Mouse (Mus musculus): ENCODE data around the gene Hist2h4. TPM values are rescaled to one million over a fixed set of nuclear protein-coding genes. Genes with fewer than 3 reads are reported as not detected.

Gene Hist2h4
- polyA plus RNA-seq, 1 experiment from 2014 or later: 26.5 TPM

DNA sequence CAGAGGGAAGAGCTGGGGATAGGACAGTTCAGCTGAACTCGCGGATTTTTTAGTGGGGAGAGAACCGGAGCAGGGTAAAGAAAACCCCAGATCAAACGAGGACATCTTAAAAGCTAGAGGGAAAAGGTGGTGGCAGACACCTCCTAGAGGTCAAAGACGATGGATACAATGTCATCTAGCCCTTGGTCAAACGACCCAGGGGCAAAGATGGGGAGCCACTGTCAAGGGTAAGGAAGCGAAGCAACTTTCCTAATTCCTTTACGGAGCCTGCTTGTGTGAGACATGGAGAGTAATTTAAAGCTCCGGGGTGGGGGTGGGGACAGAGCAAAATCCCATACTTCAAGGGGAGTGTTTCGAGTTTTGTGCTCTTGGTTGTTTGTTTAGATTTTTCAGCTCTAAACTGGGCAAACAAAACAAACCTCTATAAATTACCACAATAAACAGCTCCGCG, 43.9 kb downstream of the Hist2h4 start:
- peak overlapping the region; percentile 80 for H3K4me2 ChIP-seq
- no peaks in the 10 kb centered on the region for H3K36me3 ChIP-seq
- WGBS: under 1% methylated on average over 12 of the region's 12 CpGs
- peak overlapping the region; percentile 99 for H3K27ac ChIP-seq
- H3K27me3 ChIP-seq: no peaks in the 10 kb centered on the region
- H3K9ac ChIP-seq (replicated peaks): peak overlapping the region; percentile 63
- peaks cover 34% of the 10 kb centered on the region for H3K4me1 ChIP-seq (replicated peaks)
- H3K4me3 ChIP-seq (replicated peaks): peak overlapping the region; percentile 59
- H3K9me3 ChIP-seq: no peaks in the 10 kb centered on the region
- peak; percentile 9; the same call in 1 of the 2 replicates for ATAC-seq (ENCODE audit: insufficient number of reproducible peaks, insufficient read depth, low FRiP score, low TSS enrichment, low read depth)

Small RNA genes lying within 50 kb of the gene (microRNA-seq; reads per million reads assigned to microRNA genes)
- gene Gm44492: not detected
- gene Gm47311: not detected
- not detected for gene Gm47313

Other genes with a start within 250 kb of the Hist2h4 start
- 36.5 and 38.9 TPM in 2 replicates for gene Vps45, start 204.8 kb downstream of the Hist2h4 start, polyA plus RNA-seq (2016; fragmentation: Nextera tagmentation; extraction: Ambion mirVana)
- gene Otud7b, start 158.8 kb downstream of the Hist2h4 start, polyA plus RNA-seq (2016; fragmentation: Nextera tagmentation; extraction: Ambion mirVana): 18.7 and 23.3 TPM in 2 replicates
- 31.3 and 34.0 TPM in 2 replicates for gene Mtmr11, start 101.3 kb downstream of the Hist2h4 start, polyA plus RNA-seq (2016; fragmentation: Nextera tagmentation; extraction: Ambion mirVana)
- 178 and 209 TPM in 2 replicates for gene Sf3b4, start 91.0 kb downstream of the Hist2h4 start, polyA plus RNA-seq (2016; fragmentation: Nextera tagmentation; extraction: Ambion mirVana)
- gene Sv2a, start 82.2 kb downstream of the Hist2h4 start, polyA plus RNA-seq (2016; fragmentation: Nextera tagmentation; extraction: Ambion mirVana): 5.6 and 5.9 TPM in 2 replicates
- gene Bola1, start 43.6 kb downstream of the Hist2h4 start, polyA plus RNA-seq (2016; fragmentation: Nextera tagmentation; extraction: Ambion mirVana): 54.6 and 56.3 TPM in 2 replicates
- 1.7 and 2.0 TPM in 2 replicates for gene Hist2h2ab, start 43.4 kb downstream of the Hist2h4 start, polyA plus RNA-seq (2016; fragmentation: Nextera tagmentation; extraction: Ambion mirVana)
- gene Hist2h2ac, start 42.4 kb downstream of the Hist2h4 start, polyA plus RNA-seq (2016; fragmentation: Nextera tagmentation; extraction: Ambion mirVana): 13.1 and 17.7 TPM in 2 replicates
- 9.9 and 10.4 TPM in 2 replicates for gene Hist2h2be, start 42.2 kb downstream of the Hist2h4 start, polyA plus RNA-seq (2016; fragmentation: Nextera tagmentation; extraction: Ambion mirVana)
- 9.0 and 11.9 TPM in 2 replicates for gene Hist2h3c2, start 24.2 kb downstream of the Hist2h4 start, polyA plus RNA-seq (2016; fragmentation: Nextera tagmentation; extraction: Ambion mirVana)
- 50.0 and 66.0 TPM in 2 replicates for gene Hist2h2aa2, start 23.0 kb downstream of the Hist2h4 start, polyA plus RNA-seq (2016; fragmentation: Nextera tagmentation; extraction: Ambion mirVana)
- gene Hist2h2aa1, start 17.8 kb downstream of the Hist2h4 start, polyA plus RNA-seq (2016; fragmentation: Nextera tagmentation; extraction: Ambion mirVana): 17.4 and 36.2 TPM in 2 replicates
- 0.35 TPM in 1 of 2 replicates, not detected in the other for gene Hist2h3c1, start 16.6 kb downstream of the Hist2h4 start, polyA plus RNA-seq (2016; fragmentation: Nextera tagmentation; extraction: Ambion mirVana)
- 95.3 and 139 TPM in 2 replicates for gene Hist2h3b, start 5.3 kb upstream of the Hist2h4 start, polyA plus RNA-seq (2016; fragmentation: Nextera tagmentation; extraction: Ambion mirVana)
- gene Hist2h2bb, start 6.4 kb upstream of the Hist2h4 start, polyA plus RNA-seq (2016; fragmentation: Nextera tagmentation; extraction: Ambion mirVana): 21.4 and 34.9 TPM in 2 replicates
- gene Fcgr1, start 30.7 kb upstream of the Hist2h4 start, polyA plus RNA-seq (2016; fragmentation: Nextera tagmentation; extraction: Ambion mirVana): 0.94 and 1.1 TPM in 2 replicates
- not detected in 2 replicates for gene BC107364, start 189.0 kb upstream of the Hist2h4 start, polyA plus RNA-seq (2016; fragmentation: Nextera tagmentation; extraction: Ambion mirVana)

Data from limb, embryonic 12.5 days (tissue).